Mouse (Mus musculus) lung, postnatal 0 days (tissue): ENCODE results near the gene Rpp25.

Experiments
- CTCF ChIP-seq: IDR thresholded peaks from 2 replicates; pipeline ENCODE4 v1.5.1; 2016; ENCODE audit warnings: antibody characterized with exemption, mild to moderate bottlenecking
- EP300 ChIP-seq: IDR thresholded peaks from 2 replicates; pipeline ENCODE4 v1.6.1; 2016; ENCODE audit warnings: antibody characterized with exemption, mild to moderate bottlenecking, control low read depth

DNA sequence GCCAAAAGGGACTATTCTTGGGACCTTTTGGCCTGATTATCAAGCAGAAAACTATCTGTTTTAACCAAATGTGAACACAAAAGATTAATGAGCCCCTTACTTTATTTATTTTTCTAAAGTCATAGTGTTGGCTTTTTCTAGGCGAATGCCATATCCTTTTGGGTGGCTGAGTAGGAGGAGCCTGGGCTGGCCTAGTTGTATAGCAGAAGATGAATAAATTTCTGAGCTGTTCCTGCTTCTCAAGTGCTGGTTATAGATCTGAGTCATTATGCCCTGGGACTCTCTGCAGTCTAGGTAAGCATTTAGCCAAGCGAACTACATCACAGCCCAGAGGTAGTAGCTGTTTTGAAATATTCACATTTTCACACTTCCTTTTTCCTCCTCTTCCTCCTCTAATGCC lies 21.7 kb downstream of the Rpp25 start:
- TF ChIP-seq CTCF, result no peak
- TF ChIP-seq EP300, result no peak
